Mouse (Mus musculus) embryonic fibroblast, embryonic 13.5 days (primary cell): ENCODE measurements around the gene Poc1b.

Source experiments
- CTCF ChIP-seq: IDR thresholded peaks from 2 replicates; pipeline ENCODE4 v1.5.1; 2011; ENCODE audit warnings: mild to moderate bottlenecking, control low read depth, low read length, moderate library complexity, borderline replicate concordance; ENCODE audit not compliant: insufficient read depth
- POLR2A ChIP-seq: IDR thresholded peaks from 2 replicates; pipeline ENCODE4 v1.6.1; 2011; ENCODE audit warnings: low read depth, mild to moderate bottlenecking, control low read depth, low read length, moderate library complexity

- no peak for TF ChIP-seq CTCF
- no peak for TF ChIP-seq POLR2A
Observed at GRCm38 (mm10) chr10:99126225-99126624, 19.4 kb downstream of the Poc1b start, which contains the start of gene Phxr2.
